Mouse (Mus musculus): ENCODE data around the gene Pianp. TPM values are rescaled to one million over a fixed set of nuclear protein-coding genes. Genes with fewer than 3 reads are reported as not detected.
A peak's percentile ranks its signal among the peaks of the same experiment; 100 is the strongest.

Pianp gene
- polyA plus RNA-seq (2015; fragmentation: Nextera tagmentation; extraction: Ambion mirVana): 0.07 and 0.15 TPM in 2 replicates

- Histone ChIP-seq H3K27ac (ENCODE audit: low read depth) (no peak within 1 kb of the TSS), H3K9me3 (ENCODE audit: low read length) (no peaks in the 10 kb centered on the region), H3K9ac (replicated peaks) (no peak within 1 kb of the TSS), H3K4me1 (ENCODE audit: insufficient read depth) (peaks cover 5% of the 10 kb centered on the region; the same call in 1 of the 2 replicates), H3K4me3 (ENCODE audit: low read depth, low read length) (peak within 1 kb of the TSS; percentile 38), H3K36me3 (replicated peaks; ENCODE audit: insufficient read depth, low read length) (no peaks in the 10 kb centered on the region), H3K4me2 (ENCODE audit: low read depth, low read length) (peak within 1 kb of the TSS; percentile 73), H3K27me3 (ENCODE audit: insufficient read depth, low read length) (peaks cover 70% of the 10 kb centered on the region)
- no peak for TF ChIP-seq CTCF (IDR thresholded peaks at IDR 0.05; ENCODE audit: low read depth)
- no peak for TF ChIP-seq EP300 (IDR thresholded peaks at IDR 0.05; ENCODE audit: low read depth)
- peak; percentile 63 for ATAC-seq
- 2% methylated on average over 48 of the region's 78 CpGs for WGBS (ENCODE audit: insufficient replicate concordance)
- peak; percentile 78 for DNase-seq
These were observed at the start of gene Pianp for GRCm38 (mm10) chr6:124996551-124997501. Pianp (plus strand) TSS chr6:124996694.

- peaks cover 3% of the 10 kb centered on the region; the same call in 1 of the 2 replicates for H3K9me3 ChIP-seq (ENCODE audit: low read length)
- H3K9ac ChIP-seq (replicated peaks): no peak overlapping the region
- no peak for TF ChIP-seq CTCF (IDR thresholded peaks at IDR 0.05; ENCODE audit: low read depth)
- H3K27ac ChIP-seq (ENCODE audit: low read depth): no peak overlapping the region
- H3K27me3 ChIP-seq (ENCODE audit: insufficient read depth, low read length): no peaks in the 10 kb centered on the region
- peaks cover 9% of the 10 kb centered on the region for H3K36me3 ChIP-seq (replicated peaks; ENCODE audit: insufficient read depth, low read length)
- ATAC-seq (no peak), DNase-seq (no peak)
- H3K4me3 ChIP-seq (ENCODE audit: low read depth, low read length): no peak overlapping the region
- H3K4me2 ChIP-seq (ENCODE audit: low read depth, low read length): no peak overlapping the region
- no peaks in the 10 kb centered on the region for H3K4me1 ChIP-seq (ENCODE audit: insufficient read depth)
- 89% methylated on average over 2 of the region's 2 CpGs for WGBS (ENCODE audit: insufficient replicate concordance)
These were observed 42.3 kb upstream of the Pianp start for GRCm38 (mm10) chr6:124953991-124954715.

DNA sequence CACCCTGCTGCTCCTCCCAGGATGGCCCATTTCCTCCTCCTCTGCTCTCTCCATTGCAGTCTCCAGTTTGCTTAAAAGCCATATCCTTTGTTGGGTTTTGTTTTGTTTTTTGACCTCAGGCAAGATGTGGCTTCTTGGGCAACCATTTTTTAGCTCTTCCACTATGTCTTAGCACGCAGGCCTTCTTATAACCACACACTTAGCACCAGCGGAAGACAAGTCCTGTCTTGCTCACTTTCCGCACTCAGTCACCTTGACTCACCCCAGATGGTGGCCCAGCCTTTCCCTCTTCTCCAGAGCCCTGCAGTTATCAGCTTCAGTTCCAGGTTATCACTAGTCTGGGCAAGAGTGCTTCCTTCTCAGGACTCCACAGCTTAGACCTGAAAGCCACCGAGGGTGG is 41.3 kb upstream of the Pianp start:
- Histone ChIP-seq H3K9me3 (ENCODE audit: low read length) (peaks cover 3% of the 10 kb centered on the region; the same call in 1 of the 2 replicates), H3K4me3 (ENCODE audit: low read depth, low read length) (no peak overlapping the region), H3K4me2 (ENCODE audit: low read depth, low read length) (no peak overlapping the region), H3K36me3 (replicated peaks; ENCODE audit: insufficient read depth, low read length) (peaks cover 19% of the 10 kb centered on the region), H3K4me1 (ENCODE audit: insufficient read depth) (no peaks in the 10 kb centered on the region), H3K27ac (ENCODE audit: low read depth) (no peak overlapping the region), H3K9ac (replicated peaks) (no peak overlapping the region), H3K27me3 (ENCODE audit: insufficient read depth, low read length) (no peaks in the 10 kb centered on the region)
- 88% methylated on average over 4 of the region's 4 CpGs for WGBS (ENCODE audit: insufficient replicate concordance)
- DNase-seq (no peak), ATAC-seq (no peak)
- TF ChIP-seq CTCF (IDR thresholded peaks at IDR 0.05; ENCODE audit: low read depth) (no peak), EP300 (IDR thresholded peaks at IDR 0.05; ENCODE audit: low read depth) (no peak)

- ATAC-seq: no peak
- WGBS (ENCODE audit: insufficient replicate concordance): 75% methylated on average over 3 of the region's 3 CpGs
- H3K27ac ChIP-seq (ENCODE audit: low read depth): no peak overlapping the region
- no peaks in the 10 kb centered on the region for H3K27me3 ChIP-seq (ENCODE audit: insufficient read depth, low read length)
- no peak overlapping the region for H3K4me2 ChIP-seq (ENCODE audit: low read depth, low read length)
- no peaks in the 10 kb centered on the region for H3K4me1 ChIP-seq (ENCODE audit: insufficient read depth)
- H3K9ac ChIP-seq (replicated peaks): no peak overlapping the region
- peaks cover 40% of the 10 kb centered on the region for H3K36me3 ChIP-seq (replicated peaks; ENCODE audit: insufficient read depth, low read length)
- H3K9me3 ChIP-seq (ENCODE audit: low read length): no peaks in the 10 kb centered on the region; the same call in 1 of the 2 replicates
- no peak overlapping the region for H3K4me3 ChIP-seq (ENCODE audit: low read depth, low read length)
- TF ChIP-seq EP300 (IDR thresholded peaks at IDR 0.05; ENCODE audit: low read depth) (no peak), CTCF (IDR thresholded peaks at IDR 0.05; ENCODE audit: low read depth) (no peak)
- no peak for DNase-seq
These were observed 38.4 kb upstream of the Pianp start for GRCm38 (mm10) chr6:124958127-124958526.

- WGBS (ENCODE audit: insufficient replicate concordance): 90% methylated on average over 13 of the region's 13 CpGs
- no peak overlapping the region for H3K27ac ChIP-seq (ENCODE audit: low read depth)
- peaks cover 40% of the 10 kb centered on the region for H3K36me3 ChIP-seq (replicated peaks; ENCODE audit: insufficient read depth, low read length)
These were observed 36.5 kb upstream of the Pianp start for GRCm38 (mm10) chr6:124959960-124960359.

GRCm38 (mm10) chr6:124961021-124961420 is 35.5 kb upstream of the Pianp start:
- H3K4me1 ChIP-seq (ENCODE audit: insufficient read depth): peaks cover 13% of the 10 kb centered on the region
- TF ChIP-seq CTCF (IDR thresholded peaks at IDR 0.05; ENCODE audit: low read depth): no peak
- ATAC-seq (no peak), DNase-seq (no peak)
- H3K9me3 ChIP-seq (ENCODE audit: low read length): no peaks in the 10 kb centered on the region
- H3K4me3 ChIP-seq (ENCODE audit: low read depth, low read length): no peak overlapping the region
- 86% methylated on average over 12 of the region's 12 CpGs for WGBS (ENCODE audit: insufficient replicate concordance)
- no peak overlapping the region for H3K4me2 ChIP-seq (ENCODE audit: low read depth, low read length)
- peaks cover 39% of the 10 kb centered on the region for H3K36me3 ChIP-seq (replicated peaks; ENCODE audit: insufficient read depth, low read length)
- no peak overlapping the region for H3K9ac ChIP-seq (replicated peaks)
- no peaks in the 10 kb centered on the region for H3K27me3 ChIP-seq (ENCODE audit: insufficient read depth, low read length)
- H3K27ac ChIP-seq (ENCODE audit: low read depth): no peak overlapping the region

More at GRCm38 (mm10) chr6:124959960-124960359, 36.5 kb upstream of the Pianp start:
- TF ChIP-seq CTCF (IDR thresholded peaks at IDR 0.05; ENCODE audit: low read depth) (no peak), EP300 (IDR thresholded peaks at IDR 0.05; ENCODE audit: low read depth) (no peak)
- Histone ChIP-seq H3K4me1 (ENCODE audit: insufficient read depth) (peaks cover 8% of the 10 kb centered on the region), H3K4me2 (ENCODE audit: low read depth, low read length) (no peak overlapping the region), H3K4me3 (ENCODE audit: low read depth, low read length) (no peak overlapping the region), H3K9me3 (ENCODE audit: low read length) (no peaks in the 10 kb centered on the region), H3K9ac (replicated peaks) (no peak overlapping the region), H3K27me3 (ENCODE audit: insufficient read depth, low read length) (no peaks in the 10 kb centered on the region)
- no peak for ATAC-seq
- no peak for DNase-seq

Measured in liver, postnatal 0 days (tissue).